Mouse (Mus musculus) heart, postnatal 0 days (tissue): ENCODE data around the gene Ppp1r36.

Source experiments
- CTCF ChIP-seq: IDR thresholded peaks from 2 replicates; pipeline ENCODE4 v1.5.1; 2016; ENCODE audit warnings: antibody characterized with exemption, control low read depth, low read depth
- EP300 ChIP-seq: IDR thresholded peaks from 2 replicates; pipeline ENCODE4 v1.6.1; 2016; ENCODE audit warnings: antibody characterized with exemption, low read depth

- TF ChIP-seq CTCF (peak; percentile 14; the same call in 1 of the 2 replicates), EP300 (no peak)
These were observed 15.7 kb upstream of the Ppp1r36 start for GRCm38 (mm10) chr12:76401674-76402073.
